Mouse (Mus musculus): ENCODE measurements around the gene Helt. TPM values are rescaled to one million over a fixed set of nuclear protein-coding genes. Genes with fewer than 3 reads are reported as not detected.
"Not testable (repeated sequence)": the region's sequence is repeated elsewhere in the genome, so short reads cannot be mapped to it uniquely, and the experiment has no call there.

The Helt gene
- polyA plus RNA-seq, 1 experiment from 2014 or later: not detected

- Histone ChIP-seq H3K27me3 (ENCODE audit: control insufficient read depth, insufficient read depth, low read length) (peaks cover 66% of the 10 kb centered on the region), H3K36me3 (replicated peaks; ENCODE audit: control insufficient read depth, insufficient read depth) (no peaks in the 10 kb centered on the region), H3K4me1 (replicated peaks; ENCODE audit: control insufficient read depth, insufficient read depth, low read length) (no peaks in the 10 kb centered on the region), H3K4me3 (replicated peaks; ENCODE audit: low read length) (no peak overlapping the region), H3K9ac (no peak overlapping the region), H3K9me3 (ENCODE audit: control insufficient read depth, low read length) (no peaks in the 10 kb centered on the region), H3K27ac (no peak overlapping the region), H3K4me2 (replicated peaks) (no peak overlapping the region)
- DNase-seq (ENCODE audit: low spot score): no peak
- WGBS: 10% methylated on average over 11 of the region's 11 CpGs
- no peak for ATAC-seq (ENCODE audit: low FRiP score)
These were observed 5.2 kb downstream of the Helt start for GRCm38 (mm10) chr8:46289274-46289673.

- Histone ChIP-seq H3K36me3 (replicated peaks; ENCODE audit: control insufficient read depth, insufficient read depth) (no peaks in the 10 kb centered on the region), H3K27ac (no peak overlapping the region), H3K4me1 (replicated peaks; ENCODE audit: control insufficient read depth, insufficient read depth, low read length) (no peaks in the 10 kb centered on the region), H3K4me3 (replicated peaks; ENCODE audit: low read length) (no peak overlapping the region), H3K4me2 (replicated peaks) (no peak overlapping the region), H3K27me3 (ENCODE audit: control insufficient read depth, insufficient read depth, low read length) (peaks cover 54% of the 10 kb centered on the region), H3K9me3 (ENCODE audit: control insufficient read depth, low read length) (no peaks in the 10 kb centered on the region), H3K9ac (no peak overlapping the region)
- DNase-seq (ENCODE audit: low spot score) (no peak), ATAC-seq (ENCODE audit: low FRiP score) (no peak)
- 92% methylated on average over 6 of the region's 6 CpGs for WGBS
These were observed 6.5 kb downstream of the Helt start for GRCm38 (mm10) chr8:46288021-46288420.

GRCm38 (mm10) chr8:46285980-46286379, 8.5 kb downstream of the Helt start:
- no peaks in the 10 kb centered on the region for H3K4me1 ChIP-seq (replicated peaks; ENCODE audit: control insufficient read depth, insufficient read depth, low read length)
- H3K4me2 ChIP-seq (replicated peaks): no peak overlapping the region
- no peaks in the 10 kb centered on the region for H3K36me3 ChIP-seq (replicated peaks; ENCODE audit: control insufficient read depth, insufficient read depth)
- 92% methylated on average over 4 of the region's 4 CpGs for WGBS
- ATAC-seq (ENCODE audit: low FRiP score) (no peak), DNase-seq (ENCODE audit: low spot score) (no peak)
- no peak overlapping the region for H3K27ac ChIP-seq
- peaks cover 33% of the 10 kb centered on the region for H3K27me3 ChIP-seq (ENCODE audit: control insufficient read depth, insufficient read depth, low read length)
- H3K9me3 ChIP-seq (ENCODE audit: control insufficient read depth, low read length): no peaks in the 10 kb centered on the region
- H3K9ac ChIP-seq: no peak overlapping the region
- no peak overlapping the region for H3K4me3 ChIP-seq (replicated peaks; ENCODE audit: low read length)

GRCm38 (mm10) chr8:46281536-46281935, 12.9 kb downstream of the Helt start:
- no peak overlapping the region for H3K9ac ChIP-seq
- no peaks in the 10 kb centered on the region for H3K4me1 ChIP-seq (replicated peaks; ENCODE audit: control insufficient read depth, insufficient read depth, low read length)
- no peaks in the 10 kb centered on the region for H3K9me3 ChIP-seq (ENCODE audit: control insufficient read depth, low read length)
- no peaks in the 10 kb centered on the region for H3K27me3 ChIP-seq (ENCODE audit: control insufficient read depth, insufficient read depth, low read length)
- H3K4me3 ChIP-seq (replicated peaks; ENCODE audit: low read length): no peak overlapping the region
- no peak overlapping the region for H3K27ac ChIP-seq
- DNase-seq (ENCODE audit: low spot score) (peak; percentile 75), ATAC-seq (ENCODE audit: low FRiP score) (no peak)
- no peak overlapping the region for H3K4me2 ChIP-seq (replicated peaks)
- WGBS: 15% methylated on average over 13 of the region's 13 CpGs
- H3K36me3 ChIP-seq (replicated peaks; ENCODE audit: control insufficient read depth, insufficient read depth): no peaks in the 10 kb centered on the region

GRCm38 (mm10) chr8:46276939-46277338, 17.5 kb downstream of the Helt start:
- Histone ChIP-seq H3K4me3 (replicated peaks; ENCODE audit: low read length) (no peak overlapping the region), H3K4me1 (replicated peaks; ENCODE audit: control insufficient read depth, insufficient read depth, low read length) (no peaks in the 10 kb centered on the region), H3K27ac (no peak overlapping the region), H3K9ac (no peak overlapping the region), H3K27me3 (ENCODE audit: control insufficient read depth, insufficient read depth, low read length) (no peaks in the 10 kb centered on the region), H3K9me3 (ENCODE audit: control insufficient read depth, low read length) (no peaks in the 10 kb centered on the region), H3K4me2 (replicated peaks) (no peak overlapping the region), H3K36me3 (replicated peaks; ENCODE audit: control insufficient read depth, insufficient read depth) (no peaks in the 10 kb centered on the region)
- DNase-seq (ENCODE audit: low spot score) (no peak), ATAC-seq (ENCODE audit: low FRiP score) (no peak)
- 87% methylated on average over 14 of the region's 14 CpGs for WGBS

GRCm38 (mm10) chr8:46270741-46271140, 23.7 kb downstream of the Helt start:
- Histone ChIP-seq H3K9me3 (ENCODE audit: control insufficient read depth, low read length) (no peaks in the 10 kb centered on the region), H3K9ac (no peak overlapping the region), H3K36me3 (replicated peaks; ENCODE audit: control insufficient read depth, insufficient read depth) (no peaks in the 10 kb centered on the region), H3K27me3 (ENCODE audit: control insufficient read depth, insufficient read depth, low read length) (no peaks in the 10 kb centered on the region), H3K4me3 (replicated peaks; ENCODE audit: low read length) (no peak overlapping the region), H3K4me1 (replicated peaks; ENCODE audit: control insufficient read depth, insufficient read depth, low read length) (peaks cover 3% of the 10 kb centered on the region; the same call in 1 of the 2 replicates), H3K27ac (no peak overlapping the region), H3K4me2 (replicated peaks) (no peak overlapping the region)
- WGBS: 40% methylated on average over 6 of the region's 6 CpGs
- ATAC-seq (ENCODE audit: low FRiP score): no peak
- DNase-seq (ENCODE audit: low spot score): no peak

- peaks cover 3% of the 10 kb centered on the region; the same call in 1 of the 2 replicates for H3K4me1 ChIP-seq (replicated peaks; ENCODE audit: control insufficient read depth, insufficient read depth, low read length)
- 26% methylated on average over 3 of the region's 3 CpGs for WGBS
- H3K9me3 ChIP-seq (ENCODE audit: control insufficient read depth, low read length): no peaks in the 10 kb centered on the region
- H3K36me3 ChIP-seq (replicated peaks; ENCODE audit: control insufficient read depth, insufficient read depth): no peaks in the 10 kb centered on the region
- ATAC-seq (ENCODE audit: low FRiP score) (no peak), DNase-seq (ENCODE audit: low spot score) (no peak)
- no peak overlapping the region for H3K4me3 ChIP-seq (replicated peaks; ENCODE audit: low read length)
- H3K4me2 ChIP-seq (replicated peaks): no peak overlapping the region
- H3K9ac ChIP-seq: no peak overlapping the region
- no peaks in the 10 kb centered on the region for H3K27me3 ChIP-seq (ENCODE audit: control insufficient read depth, insufficient read depth, low read length)
- H3K27ac ChIP-seq: no peak overlapping the region
These were observed 24.3 kb downstream of the Helt start for GRCm38 (mm10) chr8:46270147-46270546.

GRCm38 (mm10) chr8:46266801-46267200, 27.7 kb downstream of the Helt start:
- WGBS: 39% methylated on average over 4 of the region's 4 CpGs
- Histone ChIP-seq H3K4me3 (replicated peaks; ENCODE audit: low read length) (no peak overlapping the region), H3K4me1 (replicated peaks; ENCODE audit: control insufficient read depth, insufficient read depth, low read length) (peaks cover 3% of the 10 kb centered on the region; the same call in 1 of the 2 replicates), H3K4me2 (replicated peaks) (no peak overlapping the region), H3K9ac (no peak overlapping the region), H3K27ac (no peak overlapping the region), H3K9me3 (ENCODE audit: control insufficient read depth, low read length) (no peaks in the 10 kb centered on the region), H3K36me3 (replicated peaks; ENCODE audit: control insufficient read depth, insufficient read depth) (no peaks in the 10 kb centered on the region), H3K27me3 (ENCODE audit: control insufficient read depth, insufficient read depth, low read length) (no peaks in the 10 kb centered on the region)
- no peak for DNase-seq (ENCODE audit: low spot score)
- no peak for ATAC-seq (ENCODE audit: low FRiP score)

GRCm38 (mm10) chr8:46264206-46264605, 30.3 kb downstream of the Helt start:
- H3K4me1 ChIP-seq (replicated peaks; ENCODE audit: control insufficient read depth, insufficient read depth, low read length); H3K4me3 ChIP-seq (replicated peaks; ENCODE audit: low read length); H3K4me2 ChIP-seq (replicated peaks); H3K9me3 ChIP-seq (ENCODE audit: control insufficient read depth, low read length); H3K27me3 ChIP-seq (ENCODE audit: control insufficient read depth, insufficient read depth, low read length); DNase-seq (ENCODE audit: low spot score); ATAC-seq (ENCODE audit: low FRiP score); H3K36me3 ChIP-seq (replicated peaks; ENCODE audit: control insufficient read depth, insufficient read depth); H3K9ac ChIP-seq; H3K27ac ChIP-seq: not testable (repeated sequence)
- 89% methylated on average over 4 of the region's 4 CpGs for WGBS
